Mouse (Mus musculus) MEL (cell line): ENCODE measurements around the gene Gabra1.

Source experiments
- BHLHE40 ChIP-seq: IDR thresholded peaks from 2 replicates; pipeline ENCODE4 v1.6.1; 2012; ENCODE audit warnings: low read depth, mild to moderate bottlenecking, inconsistent platforms, low read length, improper control_type of control experiment, borderline replicate concordance
- CHD1 ChIP-seq: IDR thresholded peaks from 2 replicates; pipeline ENCODE4 v1.6.1; 2012; ENCODE audit warnings: low read depth, mild to moderate bottlenecking, inconsistent platforms, low read length, improper control_type of control experiment
- CTCF ChIP-seq, 3 experiments: IDR thresholded peaks in 2 of 3; conservative IDR thresholded peaks in 1 of 3; 2 replicates each; pipeline ENCODE4 v1.5.1; 2011 to 2012; ENCODE audit warnings: low read length in 3 of 3, low read depth in 2 of 3, mild to moderate bottlenecking in 2 of 3, improper control_type of control experiment in 1 of 3, inconsistent platforms in 1 of 3, mixed read lengths in 1 of 3, moderate library complexity in 1 of 3; ENCODE audit not compliant: control insufficient read depth in 1 of 3, insufficient read depth in 1 of 3, poor library complexity in 1 of 3, severe bottlenecking in 1 of 3
- E2F4 ChIP-seq: IDR thresholded peaks from 2 replicates; pipeline ENCODE4 v1.6.1; 2011; ENCODE audit warnings: low read depth, low read length, improper control_type of control experiment, borderline replicate concordance
- EP300 ChIP-seq, 2 experiments: IDR thresholded peaks; 2 replicates each; pipeline ENCODE4 v1.6.1; 2011; ENCODE audit warnings: improper control_type of control experiment in 2 of 2, low read length in 2 of 2, low read depth in 1 of 2, mild to moderate bottlenecking in 1 of 2
- GATA1 ChIP-seq: IDR thresholded peaks from 2 replicates; pipeline ENCODE4 v1.6.1; 2011; ENCODE audit warnings: low read depth, low read length, improper control_type of control experiment
- KAT2A ChIP-seq: conservative IDR thresholded peaks from 2 replicates; pipeline ENCODE4 v1.6.1; 2012; ENCODE audit warnings: low read depth, low read length, improper control_type of control experiment, inconsistent platforms
- MYB ChIP-seq: IDR thresholded peaks from 2 replicates; pipeline ENCODE4 v1.6.1; 2011; ENCODE audit warnings: mild to moderate bottlenecking, low read depth, low read length, improper control_type of control experiment
- POLR2A ChIP-seq, 2 experiments: IDR thresholded peaks; 2 replicates each; pipeline ENCODE4 v1.6.1; 2011 to 2012; ENCODE audit warnings: low read length in 2 of 2, mild to moderate bottlenecking in 2 of 2, control low read depth in 1 of 2, improper control_type of control experiment in 1 of 2, low read depth in 1 of 2, moderate library complexity in 1 of 2; ENCODE audit not compliant: control insufficient read depth in 1 of 2, insufficient read depth in 1 of 2, poor library complexity in 1 of 2
- RCOR1 ChIP-seq: IDR thresholded peaks from 2 replicates; pipeline ENCODE4 v1.6.1; 2012; ENCODE audit warnings: low read depth, mild to moderate bottlenecking, inconsistent platforms, low read length, improper control_type of control experiment
- TBP ChIP-seq: IDR thresholded peaks from 2 replicates; pipeline ENCODE4 v1.8.0; 2011; ENCODE audit warnings: low read depth, low read length, improper control_type of control experiment
- TCF12 ChIP-seq: IDR thresholded peaks from 2 replicates; pipeline ENCODE4 v1.6.1; 2014; ENCODE audit warnings: low read depth, mild to moderate bottlenecking, inconsistent platforms, low read length, improper control_type of control experiment, moderate library complexity
- ZC3H11A ChIP-seq: IDR thresholded peaks from 2 replicates; pipeline ENCODE4 v1.6.1; 2012; ENCODE audit warnings: low read depth, mild to moderate bottlenecking, inconsistent platforms, low read length, improper control_type of control experiment
- ZKSCAN1 ChIP-seq: IDR thresholded peaks from 2 replicates; pipeline ENCODE4 v1.6.1; 2012; ENCODE audit warnings: low read depth, mild to moderate bottlenecking, inconsistent platforms, low read length, improper control_type of control experiment, moderate library complexity

- TF ChIP-seq ZC3H11A (no peak), TCF12 (no peak), RCOR1 (no peak), KAT2A (no peak), TBP (no peak), BHLHE40 (no peak), ZKSCAN1 (no peak), CTCF (IDR thresholded peaks at IDR 0.05 in 2 of 3, conservative IDR thresholded peaks at IDR 0.05 in 1 of 3; ENCODE audit: control insufficient read depth in 1 of 3, insufficient read depth in 1 of 3, low read depth in 2 of 3, low read length in 3 of 3, poor library complexity in 1 of 3, severe bottlenecking in 1 of 3) (no peak), CHD1 (no peak), POLR2A (IDR thresholded peaks at IDR 0.05; ENCODE audit: control insufficient read depth in 1 of 2, insufficient read depth in 1 of 2, low read depth in 1 of 2, low read length in 2 of 2, poor library complexity in 1 of 2) (no peak), E2F4 (no peak), MYB (no peak), EP300 (IDR thresholded peaks at IDR 0.05; ENCODE audit: low read depth in 1 of 2, low read length in 2 of 2) (no peak), GATA1 (no peak)
Measured at GRCm38 (mm10) chr11:42178296-42178695, 4.4 kb downstream of the Gabra1 start.
